Comparison of ENCODE assay signal across 23 mouse cellular contexts in the genomic region with DNA sequence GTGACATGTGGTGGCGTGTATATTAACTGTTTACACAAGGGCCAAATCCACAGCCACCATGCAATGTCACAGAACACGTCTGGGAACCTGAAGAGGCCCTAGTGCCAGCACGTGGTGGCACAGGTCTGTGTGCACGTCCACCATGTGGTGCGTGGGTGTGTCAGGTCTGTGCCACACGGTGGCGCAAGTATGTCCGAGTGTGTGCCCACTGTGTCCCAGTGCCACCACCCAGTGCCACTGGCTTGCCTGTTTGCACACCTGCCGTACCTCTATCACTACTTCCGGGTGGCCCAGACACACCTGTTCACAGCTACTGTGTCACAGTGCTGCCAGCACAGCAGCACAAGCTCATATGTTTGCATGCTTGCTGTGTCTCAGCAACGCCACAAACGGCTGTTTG. TPM values are rescaled to one million over a fixed set of nuclear protein-coding genes. Genes with fewer than 3 reads are reported as not detected.
DNase-seq lines count a peak whose midpoint lies in the region; ATAC-seq and TF ChIP-seq lines count a peak whose summit lies in the region.
"Had no signal": no experiment of that assay in that cellular context is flagged by ENCODE, and none has a peak within 500 bp of the region (broad histone marks: within the 10 kb centered on the region; RNA-seq: fewer than 3 reads in every experiment).

No protein-coding gene starts in this region.

- H3K4me3 ChIP-seq in forebrain, embryonic 10.5 days, result no peak overlapping the region
- H3K4me3 ChIP-seq in forebrain, embryonic 13.5 days, result no peak overlapping the region
- no peak overlapping the region for H3K4me3 ChIP-seq in liver, adult 2 months (ENCODE audit: insufficient read depth, low read depth, low read length)
- no peak overlapping the region for H3K4me3 ChIP-seq in liver, embryonic 12.5 days
- no peak overlapping the region for H3K4me3 ChIP-seq in embryonic fibroblast, embryonic 13.5 days (ENCODE audit: insufficient read depth, low read length)
- no peak overlapping the region for H3K4me3 ChIP-seq in intestine, embryonic 15.5 days (replicated peaks)
- H3K4me3 ChIP-seq: hindbrain, embryonic 13.5 days; kidney, embryonic 15.5 days; midbrain, embryonic 10.5 days; midbrain, embryonic 15.5 days; neural tube, embryonic 15.5 days; stomach, embryonic 15.5 days had no signal

- no peak for TF ChIP-seq POLR2A in liver, adult 2 months (IDR thresholded peaks at IDR 0.05; ENCODE audit: extremely low read depth, insufficient read depth, low read length)
- TF ChIP-seq POLR2A in embryonic fibroblast, embryonic 13.5 days (IDR thresholded peaks at IDR 0.05; ENCODE audit: low read depth, low read length), result no peak

- no peak for ATAC-seq in forebrain, embryonic 13.5 days
- ATAC-seq in liver, embryonic 12.5 days, result no peak
- ATAC-seq in intestine, embryonic 15.5 days, result no peak
- ATAC-seq: CD4-positive, CD25-positive, alpha-beta regulatory T cell, adult 4 months; midbrain, embryonic 15.5 days had no signal

- no peaks in the 10 kb centered on the region for H3K36me3 ChIP-seq in forebrain, embryonic 10.5 days (replicated peaks)
- no peaks in the 10 kb centered on the region for H3K36me3 ChIP-seq in forebrain, embryonic 13.5 days (ENCODE audit: poor library complexity, severe bottlenecking)
- H3K36me3 ChIP-seq in liver, adult 2 months (ENCODE audit: control insufficient read depth, insufficient read depth, low read length), result no peaks in the 10 kb centered on the region
- H3K36me3 ChIP-seq in liver, embryonic 12.5 days, result no peaks in the 10 kb centered on the region
- no peaks in the 10 kb centered on the region for H3K36me3 ChIP-seq in intestine, embryonic 15.5 days
- H3K36me3 ChIP-seq: hindbrain, embryonic 13.5 days; kidney, embryonic 15.5 days; midbrain, embryonic 10.5 days; midbrain, embryonic 15.5 days; neural tube, embryonic 15.5 days; stomach, embryonic 15.5 days had no signal

- no peaks in the 10 kb centered on the region for H3K9me3 ChIP-seq in forebrain, embryonic 10.5 days
- no peaks in the 10 kb centered on the region for H3K9me3 ChIP-seq in forebrain, embryonic 13.5 days (replicated peaks)
- no peaks in the 10 kb centered on the region for H3K9me3 ChIP-seq in liver, embryonic 12.5 days (replicated peaks)
- H3K9me3 ChIP-seq in intestine, embryonic 15.5 days, result no peaks in the 10 kb centered on the region
- H3K9me3 ChIP-seq: hindbrain, embryonic 13.5 days; kidney, embryonic 15.5 days; midbrain, embryonic 10.5 days; midbrain, embryonic 15.5 days; neural tube, embryonic 15.5 days; stomach, embryonic 15.5 days had no signal

- DNase-seq in forebrain, embryonic 10.5 days (ENCODE audit: extremely low spot score, low spot score), result peak; percentile 13
- no peak for DNase-seq in liver, adult 2 months (ENCODE audit: extremely low read depth, low read depth, low spot score)
- DNase-seq in A20 (ENCODE audit: low read depth, low spot score), result peak; percentile 30
- DNase-seq: adrenal gland, adult 8-10 months; cerebellum, adult 9-10 months; cerebellum, postnatal 36 days; gastrocnemius, postnatal 14 days; kidney, adult 11 months; right cerebral cortex, postnatal 25 days; thymus, adult 2 months had no signal

- H3K27me3 ChIP-seq in forebrain, embryonic 10.5 days (ENCODE audit: poor library complexity, severe bottlenecking), result no peaks in the 10 kb centered on the region
- no peaks in the 10 kb centered on the region for H3K27me3 ChIP-seq in forebrain, embryonic 13.5 days
- H3K27me3 ChIP-seq in liver, adult 2 months (ENCODE audit: control insufficient read depth, insufficient read depth, low read length), result no peaks in the 10 kb centered on the region
- H3K27me3 ChIP-seq in liver, embryonic 12.5 days (replicated peaks), result no peaks in the 10 kb centered on the region; the same call in 1 of the 2 replicates
- H3K27me3 ChIP-seq in intestine, embryonic 15.5 days (replicated peaks), result no peaks in the 10 kb centered on the region
- H3K27me3 ChIP-seq: kidney, embryonic 15.5 days; midbrain, embryonic 15.5 days; neural tube, embryonic 15.5 days; stomach, embryonic 15.5 days had no signal

- no peak overlapping the region for H3K27ac ChIP-seq in forebrain, embryonic 10.5 days
- no peak overlapping the region for H3K27ac ChIP-seq in forebrain, embryonic 13.5 days
- no peak overlapping the region for H3K27ac ChIP-seq in liver, adult 2 months (replicated peaks; ENCODE audit: insufficient read depth, low read depth, low read length)
- no peak overlapping the region for H3K27ac ChIP-seq in liver, embryonic 12.5 days
- no peak overlapping the region for H3K27ac ChIP-seq in embryonic fibroblast, embryonic 13.5 days (ENCODE audit: insufficient read depth, low read length)
- no peak overlapping the region for H3K27ac ChIP-seq in intestine, embryonic 15.5 days
- H3K27ac ChIP-seq: hindbrain, embryonic 13.5 days; kidney, embryonic 15.5 days; macrophage; midbrain, embryonic 10.5 days; midbrain, embryonic 15.5 days; neural tube, embryonic 15.5 days; stomach, embryonic 15.5 days had no signal

- no peaks in the 10 kb centered on the region for H3K4me1 ChIP-seq in forebrain, embryonic 10.5 days
- H3K4me1 ChIP-seq in forebrain, embryonic 13.5 days, result no peaks in the 10 kb centered on the region
- no peaks in the 10 kb centered on the region for H3K4me1 ChIP-seq in liver, adult 2 months (ENCODE audit: control insufficient read depth, insufficient read depth, low read length)
- H3K4me1 ChIP-seq in liver, embryonic 12.5 days, result no peaks in the 10 kb centered on the region
- no peaks in the 10 kb centered on the region for H3K4me1 ChIP-seq in embryonic fibroblast, embryonic 13.5 days (ENCODE audit: control insufficient read depth, insufficient read depth, low read length)
- no peaks in the 10 kb centered on the region for H3K4me1 ChIP-seq in intestine, embryonic 15.5 days (replicated peaks)
- H3K4me1 ChIP-seq: kidney, embryonic 15.5 days; midbrain, embryonic 10.5 days; midbrain, embryonic 15.5 days; neural tube, embryonic 15.5 days; stomach, embryonic 15.5 days had no signal

- no peak overlapping the region for H3K4me2 ChIP-seq in forebrain, embryonic 13.5 days
- H3K4me2 ChIP-seq in liver, embryonic 12.5 days, result no peak overlapping the region
- H3K4me2 ChIP-seq in intestine, embryonic 15.5 days (replicated peaks), result no peak overlapping the region
- H3K4me2 ChIP-seq: heart, embryonic 11.5 days; hindbrain, embryonic 13.5 days; kidney, embryonic 15.5 days; midbrain, embryonic 15.5 days; neural tube, embryonic 15.5 days; stomach, embryonic 15.5 days had no signal

- TF ChIP-seq CTCF in liver, adult 2 months (IDR thresholded peaks at IDR 0.05; ENCODE audit: low read depth, low read length), result peak; percentile 30
- peak; percentile 51; the same call in 1 of the 2 replicates for TF ChIP-seq CTCF in embryonic fibroblast, embryonic 13.5 days (IDR thresholded peaks at IDR 0.05; ENCODE audit: borderline replicate concordance, insufficient read depth, low read length)

- H3K79me2 ChIP-seq in liver, adult 2 months (ENCODE audit: control insufficient read depth, insufficient read depth, low read length), result no peaks in the 10 kb centered on the region

- 81% methylated on average over 12 of the region's 12 CpGs for WGBS in forebrain, embryonic 10.5 days
- WGBS in forebrain, embryonic 13.5 days, result 85% methylated on average over 12 of the region's 12 CpGs
- WGBS in liver, adult 2 months, result 77% methylated on average over 12 of the region's 12 CpGs
- WGBS in liver, embryonic 12.5 days (ENCODE audit: insufficient replicate concordance), result 51% methylated on average over 12 of the region's 12 CpGs
- 79% methylated on average over 12 of the region's 12 CpGs for WGBS in intestine, embryonic 15.5 days

- no peak overlapping the region for H3K9ac ChIP-seq in forebrain, embryonic 13.5 days
- no peak overlapping the region for H3K9ac ChIP-seq in liver, adult 2 months (ENCODE audit: low read depth, low read length)
- no peak overlapping the region for H3K9ac ChIP-seq in liver, embryonic 12.5 days
- H3K9ac ChIP-seq in intestine, embryonic 15.5 days, result no peak overlapping the region
- H3K9ac ChIP-seq: hindbrain, embryonic 13.5 days; kidney, embryonic 15.5 days; midbrain, embryonic 15.5 days; neural tube, embryonic 15.5 days; stomach, embryonic 15.5 days had no signal

RNA-seq across cellular contexts. Expression of gene Gnaz, which starts 32.5 kb away (rescaled TPM):
- polyA plus RNA-seq in forebrain, embryonic 10.5 days (2016; fragmentation: Nextera tagmentation; extraction: Ambion mirVana), result 5.2 and 5.9 TPM in 2 replicates
- polyA plus RNA-seq in forebrain, embryonic 13.5 days (2015; fragmentation: Nextera tagmentation; extraction: Ambion mirVana), result 18.3 and 20.9 TPM in 2 replicates
- total RNA-seq in liver, adult 2 months (2014; rRNA removed), result 0.07 and 0.09 TPM in 2 replicates
- 0.14 TPM in 1 of 2 replicates, not detected in the other for polyA plus RNA-seq in liver, adult 2 months (2012; rRNA removed)
- polyA plus RNA-seq in liver, embryonic 12.5 days (2016; fragmentation: Nextera tagmentation; extraction: Ambion mirVana), result 9.0 and 9.6 TPM in 2 replicates
- 0.38 and 0.44 TPM in 2 replicates for polyA plus RNA-seq in embryonic fibroblast, embryonic 13.5 days (2011; ENCODE audit: insufficient read length, low read depth, missing spikeins)
- 3.5 and 3.6 TPM in 2 replicates for polyA plus RNA-seq in intestine, embryonic 15.5 days (2015; fragmentation: Nextera tagmentation; extraction: Ambion mirVana)
- polyA plus RNA-seq: CD4-positive, CD25-positive, alpha-beta regulatory T cell, adult 4 months had no signal
